Mouse (Mus musculus) monocyte, adult 5-6 weeks (primary cell): ENCODE data around the gene Zic5. TPM values are rescaled to one million over a fixed set of nuclear protein-coding genes. Genes with fewer than 3 reads are reported as not detected.
A peak's percentile ranks its signal among the peaks of the same experiment; 100 is the strongest.
"Not testable (repeated sequence)": the region's sequence is repeated elsewhere in the genome, so short reads cannot be mapped to it uniquely, and the experiment has no call there.

Source experiments
- ATAC-seq: fragments of 153-309, 156-312 bp; replicated peaks from 2 replicates; pipeline ENCODE4 v1.8.0; 2017; ENCODE audit warnings: mild to moderate bottlenecking; ENCODE audit not compliant: low TSS enrichment, insufficient number of reproducible peaks, severe bottlenecking, poor library complexity, low FRiP score
- total RNA-seq: library from RNA; stranded (forward); fragments of 200-1000, 200-491, 200-594 nt; gene quantifications from 3 replicates; pipeline ENCODE4 v1.2.3, GENCODE M21; 2017

Gene Zic5
- total RNA-seq, 1 experiment from 2014 or later, result 0.38 TPM

- no peak for ATAC-seq
These were observed 3.7 kb upstream of the Zic5 start for GRCm38 (mm10) chr14:122468971-122469755.

GRCm38 (mm10) chr14:122467926-122468841 is 2.7 kb upstream of the Zic5 start:
- no peak for ATAC-seq

- ATAC-seq, result no peak
These were observed 1.4 kb upstream of the Zic5 start for GRCm38 (mm10) chr14:122466756-122467362.

GRCm38 (mm10) chr14:122465931-122466490 is 534 bp upstream of the Zic5 start:
- ATAC-seq, result no peak

GRCm38 (mm10) chr14:122464351-122464762 is 1.1 kb downstream of the Zic5 start:
- no peak for ATAC-seq

- ATAC-seq, result peak; percentile 48; the same call in 1 of the 2 replicates
These were observed 1.6 kb downstream of the Zic5 start for GRCm38 (mm10) chr14:122463734-122464341.

DNA sequence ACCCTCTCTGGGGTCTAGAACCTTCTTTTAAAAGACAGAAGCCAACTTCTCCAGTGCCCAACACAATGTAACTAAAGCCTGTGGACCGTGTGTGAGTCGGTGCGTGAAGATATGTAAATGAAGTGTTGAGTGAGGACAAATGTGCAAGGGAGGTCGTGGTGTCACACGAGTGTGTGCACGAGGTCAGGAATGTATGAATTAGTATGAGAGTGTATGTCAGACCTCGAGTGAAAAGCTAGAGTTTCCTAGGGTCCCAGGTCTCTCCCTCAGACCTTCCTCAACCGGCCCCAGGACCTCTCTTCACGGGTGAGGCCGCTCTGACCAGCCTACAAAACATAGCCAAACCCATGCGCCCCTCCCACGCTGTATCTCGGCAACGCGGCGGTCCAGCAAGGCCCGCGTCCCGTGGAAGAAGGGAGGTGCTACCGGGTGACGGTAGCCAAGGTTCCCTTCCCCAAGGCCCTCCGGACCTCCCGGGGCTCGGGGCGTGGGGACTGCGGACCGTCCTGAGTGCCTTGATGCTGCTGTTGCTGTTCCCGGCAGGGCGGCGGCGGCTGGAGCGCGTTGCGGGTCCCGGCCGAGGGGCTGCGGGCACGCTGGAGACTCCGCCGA is 2.3 kb downstream of the Zic5 start:
- no peak for ATAC-seq

- no peak for ATAC-seq
These were observed 2.8 kb downstream of the Zic5 start for GRCm38 (mm10) chr14:122462689-122463079.

DNA sequence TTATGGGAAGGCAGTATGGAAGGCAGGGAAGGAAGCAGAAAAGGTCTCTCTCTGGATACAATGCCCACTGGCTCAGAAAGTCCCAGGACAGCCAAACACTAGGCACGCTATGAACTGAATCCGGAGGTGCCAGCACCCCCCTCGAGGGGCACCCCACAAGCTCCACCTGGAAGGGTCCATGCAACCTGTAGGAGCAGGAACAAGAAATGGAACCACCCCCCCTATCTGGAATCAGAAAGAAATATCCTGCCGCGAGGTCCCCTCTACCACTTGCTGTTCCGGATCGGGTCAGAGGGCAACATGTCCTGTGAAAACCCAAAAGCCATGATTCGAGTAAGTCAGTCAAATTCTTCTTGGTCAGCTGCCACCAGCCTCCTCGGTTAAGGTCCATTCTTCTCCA is 3.5 kb downstream of the Zic5 start:
- no peak for ATAC-seq

- no peak for ATAC-seq
These were observed 4.0 kb downstream of the Zic5 start for GRCm38 (mm10) chr14:122461500-122461899.

- no peak for ATAC-seq
These were observed 5.3 kb downstream of the Zic5 start for GRCm38 (mm10) chr14:122460226-122460625.

- no peak for ATAC-seq
These were observed 5.7 kb downstream of the Zic5 start for GRCm38 (mm10) chr14:122459776-122460175.

DNA sequence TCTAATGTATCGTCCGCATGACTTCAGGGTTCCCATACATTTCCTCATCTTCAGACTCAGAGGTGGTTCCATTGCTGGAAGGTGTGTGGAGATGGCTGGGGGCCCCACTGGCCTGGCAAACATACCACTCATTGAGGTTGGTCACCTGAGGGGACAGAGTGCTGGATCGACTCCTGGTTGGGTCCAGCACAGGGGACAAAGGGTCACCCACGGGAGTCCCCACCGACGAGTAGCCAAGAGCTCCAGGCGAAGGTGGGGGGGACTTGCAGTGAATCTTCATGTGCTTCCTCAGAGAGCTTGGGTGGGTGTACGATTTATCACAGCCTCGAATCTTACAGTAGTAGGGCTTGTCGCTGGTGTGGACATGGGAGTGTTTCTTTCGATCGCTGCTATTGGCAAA is 6.1 kb downstream of the Zic5 start:
- not testable (repeated sequence) for ATAC-seq

- ATAC-seq, result no peak
These were observed 9.9 kb downstream of the Zic5 start for GRCm38 (mm10) chr14:122455562-122455958.

- no peak for ATAC-seq
These were observed 10.4 kb downstream of the Zic5 start for GRCm38 (mm10) chr14:122454901-122455561.

DNA sequence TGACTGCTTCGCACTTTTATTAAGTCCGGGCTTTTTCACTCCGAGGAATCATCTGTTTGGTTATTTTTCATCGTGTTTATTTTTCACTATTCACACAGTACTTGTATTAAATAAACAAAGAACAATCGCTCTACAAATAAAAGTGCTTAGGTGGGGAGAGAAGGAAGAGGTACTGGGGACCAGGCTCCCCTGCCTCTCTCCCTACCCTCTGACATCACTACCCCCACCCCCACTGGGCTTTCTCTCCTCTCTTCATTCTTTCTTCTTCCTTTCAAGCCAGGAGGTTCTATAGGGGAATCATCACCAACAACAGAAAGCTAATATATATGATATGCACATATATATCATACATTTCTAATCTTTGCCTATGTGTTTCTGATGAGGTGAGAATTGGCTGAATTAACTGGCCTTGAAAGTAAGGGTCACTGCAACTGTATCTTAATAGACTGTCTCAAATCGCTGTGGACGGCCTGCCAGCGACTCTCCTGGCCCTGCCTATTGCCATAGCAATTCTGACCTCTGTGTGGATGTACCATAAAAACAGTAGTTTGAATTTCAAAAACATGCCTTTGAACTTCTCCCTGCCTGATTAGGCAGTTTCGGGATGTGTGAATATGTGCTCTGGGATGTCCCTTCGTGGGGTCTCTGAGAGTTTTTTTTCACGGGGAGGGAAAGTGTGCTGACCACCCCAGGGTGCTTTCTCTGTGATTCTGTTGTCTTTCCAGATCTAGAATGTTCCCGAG is 11.3 kb downstream of the Zic5 start:
- no peak for ATAC-seq

- no peak for ATAC-seq
These were observed 12.0 kb downstream of the Zic5 start for GRCm38 (mm10) chr14:122453388-122453995.
